Mouse (Mus musculus): ENCODE data around the gene Cdc25b.
A peak's percentile ranks its signal among the peaks of the same experiment; 100 is the strongest.

The Cdc25b gene

DNA sequence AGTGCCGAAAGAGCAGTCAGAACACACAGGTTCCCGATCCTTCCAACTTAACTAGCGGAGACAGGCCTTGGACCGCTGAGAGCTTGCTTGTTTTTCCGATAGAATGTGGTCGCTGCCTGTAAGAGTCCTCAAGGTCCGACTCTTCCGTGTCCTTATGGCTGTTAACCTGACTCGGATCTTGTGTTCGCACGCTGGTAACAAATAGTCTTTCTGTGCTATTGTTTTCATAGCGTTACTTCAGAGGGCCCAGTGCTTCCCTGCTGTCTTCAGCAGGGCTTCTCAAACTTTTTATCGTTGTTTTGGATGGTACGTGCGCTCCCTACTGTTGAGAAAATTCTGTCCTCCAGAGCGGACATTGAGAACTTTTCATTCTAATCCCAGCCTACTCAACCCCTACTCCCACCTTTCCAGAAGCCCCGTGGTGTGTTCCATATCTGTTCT, 26.1 kb upstream of the Cdc25b start:
- peak; percentile 62 for DNase-seq (ENCODE audit: low read depth)

DNA sequence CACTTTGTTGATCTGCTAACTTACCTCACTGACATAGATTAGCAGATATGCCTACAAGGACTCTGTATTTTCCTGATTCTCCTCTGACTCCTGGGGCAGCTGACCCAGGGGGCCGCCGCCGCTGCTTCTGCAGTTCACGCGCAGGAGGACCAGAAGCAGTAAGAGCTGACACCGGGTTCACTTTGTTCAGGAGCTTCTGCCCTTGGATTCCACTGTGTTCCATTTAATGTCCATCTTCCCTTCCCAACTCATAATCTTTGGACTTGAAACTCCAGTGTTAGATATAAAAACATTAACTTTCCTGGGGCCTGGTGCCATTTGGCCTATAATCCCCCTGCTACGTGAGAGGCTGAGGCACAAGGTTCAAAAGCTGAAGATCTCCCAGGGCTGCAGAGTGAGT, 22.8 kb upstream of the Cdc25b start:
- no peak for DNase-seq (ENCODE audit: low read depth)

DNA sequence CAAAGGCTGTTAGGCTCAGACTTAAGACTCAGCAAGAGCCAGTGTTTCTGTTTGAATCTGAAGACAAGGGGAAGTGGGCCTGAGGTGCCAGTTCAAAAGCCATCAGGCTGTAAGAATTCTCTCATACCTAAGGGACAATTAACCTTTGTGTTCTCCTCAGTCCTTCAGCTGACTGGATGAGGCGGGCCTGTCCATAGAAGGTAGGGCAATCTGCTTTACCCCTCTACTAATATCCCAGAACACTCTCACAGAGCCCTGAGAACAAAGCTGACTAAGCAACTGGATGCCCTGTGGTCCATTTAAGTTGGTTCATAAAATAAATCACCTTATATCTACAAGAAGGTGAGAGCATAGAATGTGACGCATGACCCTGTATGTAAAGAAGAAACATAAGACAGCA, 20.6 kb upstream of the Cdc25b start:
- no peak for DNase-seq (ENCODE audit: low read depth)

DNA sequence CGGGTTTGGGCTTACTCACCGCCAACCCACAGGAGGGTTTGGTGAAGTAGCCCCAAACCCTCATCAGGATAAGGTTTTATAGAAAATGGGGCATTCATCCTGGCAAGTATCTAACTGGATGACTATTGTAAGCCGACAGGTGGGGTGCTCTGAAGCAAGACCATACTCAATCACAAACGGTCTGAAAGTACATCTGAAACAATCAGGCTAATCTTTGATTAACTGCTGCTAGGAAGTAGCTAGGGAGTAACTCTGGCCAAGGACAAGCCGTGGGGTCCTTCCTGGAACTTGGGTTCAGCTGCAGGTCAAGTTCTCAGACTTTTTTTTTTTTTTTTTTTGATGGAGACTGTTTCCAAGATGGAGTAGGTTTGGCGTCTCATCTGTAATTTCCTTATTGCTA, 18.8 kb upstream of the Cdc25b start:
- DNase-seq (ENCODE audit: low read depth) = no peak

DNA sequence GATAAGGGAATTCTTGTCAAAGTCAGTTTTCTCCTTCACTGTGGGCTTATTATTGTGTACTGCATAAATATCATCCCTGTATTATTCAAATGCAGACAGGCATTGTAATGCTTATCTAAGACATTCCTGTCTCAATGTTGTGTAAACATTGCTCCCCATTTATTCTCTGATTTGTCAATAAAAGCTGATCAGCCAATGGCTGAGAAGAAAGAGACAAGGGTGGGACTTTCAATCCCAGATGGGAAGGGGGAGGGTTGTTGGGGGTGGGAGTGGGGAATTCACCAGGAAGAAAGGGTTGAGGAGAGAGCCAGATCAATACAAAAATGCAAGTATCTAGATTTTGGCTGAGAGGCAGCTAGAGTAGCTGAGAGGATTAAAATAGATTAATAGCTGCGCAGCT, 17.8 kb upstream of the Cdc25b start:
- DNase-seq (ENCODE audit: low read depth) = no peak

DNA sequence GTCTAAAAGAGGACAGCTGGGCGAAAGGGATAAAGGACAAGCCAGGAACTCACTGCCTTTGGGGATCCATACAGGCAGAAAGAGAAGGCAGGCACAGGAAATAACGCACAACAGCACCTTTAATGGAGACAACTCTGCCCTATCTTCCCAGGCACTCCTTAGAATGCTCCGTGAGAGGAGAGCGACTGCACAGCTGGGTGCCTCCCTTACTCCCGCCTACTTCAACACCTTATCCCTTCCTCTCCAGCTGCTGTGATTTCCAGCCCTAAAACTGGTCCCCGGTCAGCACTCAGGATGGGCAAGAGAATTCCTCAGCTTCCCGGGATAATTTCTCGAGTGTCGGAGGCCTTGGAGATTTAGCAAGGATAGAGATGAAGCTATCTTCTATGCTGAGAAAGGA, 15.8 kb upstream of the Cdc25b start:
- no peak for DNase-seq (ENCODE audit: low read depth)

DNA sequence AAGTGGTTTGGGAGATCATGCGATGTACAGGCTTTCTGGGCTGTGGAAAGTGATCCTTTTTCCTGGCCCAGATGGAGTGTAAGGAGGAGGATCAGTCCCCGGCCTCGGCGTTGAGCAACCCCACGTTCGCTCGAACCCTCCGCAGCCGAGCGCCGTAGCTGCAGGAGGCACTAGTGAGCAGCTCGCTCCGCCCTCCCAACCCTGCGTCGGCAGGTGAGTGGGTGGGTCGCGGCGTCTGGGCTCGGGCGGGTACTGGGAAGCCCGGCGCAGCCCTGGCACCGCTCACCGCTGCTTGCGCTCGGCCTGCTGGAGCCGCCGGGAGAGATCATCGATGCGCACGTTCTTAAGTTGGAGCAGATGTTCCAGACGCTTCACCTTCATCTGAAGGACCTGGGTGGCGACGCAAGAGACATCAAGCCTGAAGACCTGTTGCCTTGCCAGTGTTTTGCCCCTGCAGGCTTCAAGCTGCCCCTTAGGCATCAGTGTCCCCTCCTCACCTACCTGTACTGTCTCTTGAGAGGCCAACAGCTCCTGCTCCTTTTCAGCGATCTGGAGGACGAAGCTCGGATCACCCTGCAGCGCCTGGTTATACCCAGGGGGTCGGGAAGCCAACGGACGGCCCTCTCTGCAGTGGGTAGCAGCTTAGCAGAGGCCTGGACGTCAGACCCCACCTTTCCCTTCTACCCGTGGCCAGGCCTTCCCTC, 15.2 kb upstream of the Cdc25b start:
- peak; percentile 48 for DNase-seq (ENCODE audit: low read depth)

DNA sequence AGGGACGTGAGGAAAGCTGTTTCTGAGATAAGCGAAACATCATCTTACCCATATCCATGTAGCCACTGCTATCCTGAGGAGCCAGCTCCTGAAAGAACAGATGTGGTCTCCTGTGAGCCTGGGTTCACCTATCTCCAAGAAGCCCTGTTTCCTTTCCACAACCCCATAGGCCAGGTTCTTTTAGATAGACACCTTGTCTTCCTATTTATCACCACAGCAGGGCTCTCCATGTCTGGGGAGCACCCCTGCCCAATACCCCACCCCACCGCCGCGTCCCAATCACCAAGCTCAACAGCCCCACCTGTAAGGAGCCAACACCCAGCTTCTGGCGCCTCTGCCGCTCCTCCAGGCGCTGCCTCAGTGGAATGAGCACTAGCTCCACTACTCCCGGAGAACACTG, 14.4 kb upstream of the Cdc25b start:
- DNase-seq (ENCODE audit: low read depth) = no peak

DNA sequence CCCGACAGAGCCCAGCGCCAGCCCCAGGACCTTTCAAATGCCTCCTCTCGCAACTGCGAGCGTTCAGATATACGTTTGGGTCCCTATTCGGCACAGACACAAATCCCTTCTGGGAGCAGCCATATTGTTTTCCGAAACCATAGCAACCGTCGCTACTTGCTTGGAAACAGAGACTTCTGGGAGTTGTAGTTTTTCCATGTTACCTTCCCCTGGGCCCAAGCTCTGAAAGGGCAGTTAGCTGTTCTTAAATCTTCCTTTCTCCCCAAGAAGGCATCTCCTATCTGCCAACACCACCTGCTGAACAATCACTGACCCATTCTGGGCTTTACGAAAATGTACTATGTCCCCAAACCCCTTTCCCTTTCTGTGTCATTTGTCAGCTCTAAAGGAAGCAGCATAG, 12.0 kb upstream of the Cdc25b start:
- peak; percentile 87 for DNase-seq (ENCODE audit: low read depth)

DNA sequence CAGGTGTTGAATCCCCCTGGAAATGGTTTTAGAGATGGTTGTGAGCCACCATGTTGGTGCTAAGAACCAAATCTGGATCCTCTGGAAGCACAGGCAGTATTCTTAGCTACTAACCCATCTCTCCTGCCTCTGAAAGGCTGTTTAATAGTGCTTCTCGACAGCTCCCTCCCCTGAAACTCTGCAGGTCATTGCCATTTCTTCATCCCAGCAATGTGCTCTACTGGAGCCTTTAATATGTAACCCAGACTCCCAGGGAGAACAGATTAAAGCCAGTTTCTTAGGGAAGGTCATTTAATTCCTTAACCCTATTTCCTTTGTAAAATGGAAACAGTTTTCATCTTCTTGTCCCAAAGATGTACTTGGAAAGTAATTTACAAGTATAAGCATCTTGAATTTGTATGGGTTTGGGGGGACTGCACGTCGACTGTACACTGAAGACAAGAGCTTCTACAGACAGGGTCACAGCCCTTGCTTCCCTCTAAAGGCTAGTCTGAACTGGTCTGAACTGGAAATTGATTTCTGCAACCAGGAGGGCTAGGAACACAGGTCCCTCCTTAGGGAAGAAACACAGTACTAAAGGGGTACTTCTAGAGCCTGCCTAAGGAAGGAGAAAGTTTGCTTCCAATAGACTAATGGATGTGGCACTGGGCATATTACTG, 11.3 kb upstream of the Cdc25b start:
- DNase-seq (ENCODE audit: low read depth) = no peak

DNA sequence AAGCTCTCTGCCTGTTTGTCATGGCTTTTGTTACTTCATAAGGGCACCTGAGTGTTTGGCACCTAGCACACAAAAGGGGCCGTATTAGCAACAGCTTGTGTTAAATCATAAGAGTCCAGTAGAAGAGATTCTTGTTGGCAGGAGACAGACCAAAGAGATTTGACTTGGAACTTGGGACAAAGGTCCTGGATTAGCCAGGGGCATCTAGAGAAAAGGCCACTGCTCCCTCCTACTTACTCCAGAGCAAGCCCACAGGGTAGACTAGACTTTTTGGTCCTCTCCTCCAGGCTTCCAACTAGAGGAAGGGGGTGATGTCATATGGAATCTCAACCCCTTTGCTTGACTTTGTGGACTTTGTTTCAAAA, 10.8 kb upstream of the Cdc25b start:
- no peak for DNase-seq (ENCODE audit: low read depth)

DNA sequence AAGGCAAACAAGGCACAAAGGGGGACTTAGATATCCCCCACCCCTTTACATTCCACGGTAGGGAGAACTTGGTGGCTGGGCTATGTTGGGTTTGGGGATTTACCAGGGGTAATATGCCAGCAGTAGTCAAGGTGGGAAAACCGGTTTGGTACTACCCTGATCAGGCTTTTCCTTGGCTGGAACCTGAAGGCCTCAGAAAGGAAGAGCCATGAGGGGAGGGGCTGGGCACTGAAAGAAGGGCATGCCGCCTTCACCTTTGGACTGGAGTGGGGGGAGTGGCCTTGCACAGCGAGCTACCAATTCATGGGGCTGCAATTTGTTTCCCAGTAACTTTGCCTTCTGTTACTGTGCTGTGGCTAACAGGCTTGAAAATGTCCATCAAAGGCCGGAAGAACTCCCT, 10.3 kb upstream of the Cdc25b start:
- DNase-seq (ENCODE audit: low read depth) = no peak

DNA sequence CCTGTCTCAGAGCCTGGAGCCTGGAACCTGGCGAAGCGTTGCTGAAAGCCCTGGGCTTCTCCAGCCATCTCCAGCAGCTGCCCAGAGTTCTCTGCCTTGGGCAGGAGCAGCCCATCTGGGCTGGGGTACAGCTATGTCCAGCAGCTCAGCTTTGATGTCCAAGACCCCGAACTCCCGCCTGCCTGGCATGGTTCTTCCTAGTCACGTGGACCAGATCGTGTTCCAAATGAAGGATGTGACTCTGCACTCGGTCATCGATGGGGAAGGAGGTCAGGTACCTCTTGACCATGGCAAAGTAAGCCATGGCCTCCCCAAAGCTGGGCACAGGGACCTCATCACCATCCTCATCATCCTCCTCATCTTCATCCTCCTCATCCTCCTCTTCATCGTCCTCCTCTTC, 8.8 kb upstream of the Cdc25b start:
- DNase-seq (ENCODE audit: low read depth) = no peak

DNA sequence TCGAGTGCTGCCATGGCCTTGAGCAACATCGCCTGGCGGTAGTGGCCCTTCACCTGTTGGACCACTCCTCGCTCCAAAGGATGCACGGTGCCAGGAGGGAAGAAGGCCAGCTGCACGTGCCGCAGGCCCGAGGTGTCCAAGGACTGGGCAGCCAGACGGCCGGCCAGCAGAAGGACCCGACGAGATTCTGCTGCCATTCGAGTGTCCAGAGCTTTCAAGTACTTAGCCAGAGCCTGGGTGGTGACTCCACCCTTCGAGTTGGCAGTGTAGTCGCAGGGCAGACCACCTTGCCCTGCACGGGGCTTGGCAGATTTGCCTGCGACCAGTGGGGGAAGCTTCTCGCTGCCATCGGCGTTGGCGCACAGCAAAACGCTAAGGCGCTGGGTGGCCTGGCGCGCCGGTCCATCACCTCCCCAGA, 7.9 kb upstream of the Cdc25b start:
- no peak for DNase-seq (ENCODE audit: low read depth)

DNA sequence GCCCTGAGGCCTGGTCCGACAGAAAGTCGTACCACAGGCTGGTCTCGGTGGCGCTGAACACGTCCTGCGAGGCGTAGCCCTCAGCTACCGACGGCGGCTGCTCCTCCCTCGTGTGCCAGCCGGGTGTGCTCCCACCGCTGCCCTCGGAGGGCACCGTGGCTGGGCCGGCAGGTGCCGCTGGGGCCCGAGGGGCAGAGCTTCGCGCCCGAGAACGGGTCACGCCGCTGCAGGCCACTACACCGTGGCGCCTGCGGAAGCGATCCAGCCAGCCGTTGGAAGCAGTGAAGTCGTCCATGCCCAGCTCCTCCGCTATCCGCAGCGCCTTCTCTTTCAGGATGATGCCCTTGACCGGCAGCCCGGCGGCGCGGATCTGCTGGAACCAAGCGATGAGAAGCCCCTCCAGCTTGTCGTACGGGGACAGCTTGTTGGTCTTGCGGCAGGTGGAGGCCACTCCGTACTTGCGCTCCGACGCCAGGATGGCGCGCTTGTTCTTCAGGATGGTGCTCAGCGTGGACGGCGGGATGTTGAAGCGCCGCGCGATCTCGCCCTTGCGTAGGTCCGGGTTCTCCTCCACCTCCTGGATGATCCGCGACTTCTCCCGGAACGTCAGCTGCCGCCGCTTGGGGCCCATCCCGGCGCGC, 7.4 kb upstream of the Cdc25b start:
- peak; percentile 62 for DNase-seq (ENCODE audit: low read depth)

DNA sequence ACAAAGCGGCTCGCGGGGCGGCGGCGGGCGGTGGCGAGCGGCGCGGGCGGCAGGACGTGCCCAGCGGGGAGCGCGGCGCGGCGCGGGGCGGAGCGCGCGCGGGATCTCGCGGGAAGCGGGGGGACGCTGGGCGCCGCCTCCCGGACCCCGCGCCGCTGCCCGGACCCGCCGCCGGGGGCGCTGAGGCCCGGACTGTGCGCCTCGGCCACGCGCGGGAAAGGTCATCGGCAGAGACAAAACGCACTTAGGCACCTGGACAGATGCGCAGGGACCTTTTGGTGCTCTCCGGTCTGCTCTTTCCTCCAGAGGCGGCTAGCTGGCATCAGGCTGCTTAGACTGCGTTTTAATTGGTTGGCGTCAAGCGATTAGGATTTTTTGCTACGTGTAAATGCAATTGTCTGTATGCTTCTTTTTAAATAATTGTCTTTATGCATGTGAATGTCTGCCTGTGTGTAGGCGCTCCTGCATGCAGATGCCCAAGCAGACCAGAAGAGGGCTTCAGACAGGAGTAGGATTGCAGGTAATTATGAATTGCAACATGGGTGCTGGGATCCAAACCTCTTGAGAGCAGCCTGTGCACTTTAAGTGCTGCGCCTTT, 6.7 kb upstream of the Cdc25b start, which contains the start of gene Cenpb:
TSS of gene Cenpb (minus strand) at position 78 of the 598 bp plus-strand sequence.
- peak; percentile 75 for DNase-seq (ENCODE audit: low read depth)

DNA sequence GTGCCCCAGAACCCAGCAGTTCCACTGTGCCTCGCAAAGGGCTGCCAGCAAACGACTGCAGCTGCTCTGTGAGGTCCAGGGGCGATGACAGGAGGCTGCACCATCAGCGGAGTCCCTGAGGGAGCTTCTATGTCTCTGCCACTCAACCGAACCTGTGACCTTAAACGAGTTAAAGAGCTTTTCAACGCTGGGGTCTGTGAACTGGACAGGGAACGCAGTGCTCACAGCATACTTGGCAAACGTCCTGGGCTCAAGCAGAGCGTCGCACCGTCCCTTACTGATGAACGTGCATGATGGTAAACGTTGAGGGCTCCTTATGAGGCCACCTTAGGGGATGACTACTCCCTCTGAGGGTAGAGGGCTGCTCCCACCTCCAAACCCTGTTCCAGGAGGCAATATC, 406 bp upstream of the Cdc25b start:
- DNase-seq (ENCODE audit: low read depth) = no peak

DNA sequence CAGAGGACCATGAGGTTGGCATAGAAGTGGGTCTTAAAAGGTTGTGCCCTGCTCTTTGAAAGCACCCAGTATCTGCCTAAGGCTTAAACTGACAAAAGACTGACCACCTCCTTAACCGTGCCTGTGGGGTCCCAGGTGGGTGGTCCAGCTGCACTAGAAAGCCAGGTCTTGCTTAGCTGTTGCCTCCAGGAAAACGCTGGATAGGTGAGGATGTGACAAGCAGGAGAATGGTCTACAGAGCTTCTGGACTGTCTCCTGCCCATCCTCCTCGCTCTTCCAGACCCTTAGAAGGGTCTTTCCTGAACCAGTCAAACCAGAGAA, 813 bp downstream of the Cdc25b start:
- peak; percentile 33 for DNase-seq (ENCODE audit: low read depth)

DNA sequence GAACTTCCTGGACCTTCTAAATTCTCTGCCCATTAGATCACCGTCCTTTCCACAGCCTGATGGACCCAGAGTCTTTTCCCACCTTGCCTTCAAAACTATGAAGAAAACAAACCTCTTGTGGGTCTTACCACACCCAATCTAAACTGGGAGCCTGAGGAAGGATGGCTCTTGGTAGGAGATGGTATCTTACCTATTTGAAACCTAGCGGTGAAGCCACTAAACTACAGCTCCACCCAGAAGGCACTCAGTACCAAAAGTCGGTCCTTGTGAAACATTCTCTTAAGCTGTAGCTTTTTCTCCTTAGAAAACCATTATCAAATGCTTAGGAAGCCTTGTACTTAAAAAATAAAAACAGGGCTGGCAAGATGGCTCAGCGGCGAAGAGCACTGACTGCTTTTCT, 1.6 kb downstream of the Cdc25b start:
- peak; percentile 61 for DNase-seq (ENCODE audit: low read depth)

DNA sequence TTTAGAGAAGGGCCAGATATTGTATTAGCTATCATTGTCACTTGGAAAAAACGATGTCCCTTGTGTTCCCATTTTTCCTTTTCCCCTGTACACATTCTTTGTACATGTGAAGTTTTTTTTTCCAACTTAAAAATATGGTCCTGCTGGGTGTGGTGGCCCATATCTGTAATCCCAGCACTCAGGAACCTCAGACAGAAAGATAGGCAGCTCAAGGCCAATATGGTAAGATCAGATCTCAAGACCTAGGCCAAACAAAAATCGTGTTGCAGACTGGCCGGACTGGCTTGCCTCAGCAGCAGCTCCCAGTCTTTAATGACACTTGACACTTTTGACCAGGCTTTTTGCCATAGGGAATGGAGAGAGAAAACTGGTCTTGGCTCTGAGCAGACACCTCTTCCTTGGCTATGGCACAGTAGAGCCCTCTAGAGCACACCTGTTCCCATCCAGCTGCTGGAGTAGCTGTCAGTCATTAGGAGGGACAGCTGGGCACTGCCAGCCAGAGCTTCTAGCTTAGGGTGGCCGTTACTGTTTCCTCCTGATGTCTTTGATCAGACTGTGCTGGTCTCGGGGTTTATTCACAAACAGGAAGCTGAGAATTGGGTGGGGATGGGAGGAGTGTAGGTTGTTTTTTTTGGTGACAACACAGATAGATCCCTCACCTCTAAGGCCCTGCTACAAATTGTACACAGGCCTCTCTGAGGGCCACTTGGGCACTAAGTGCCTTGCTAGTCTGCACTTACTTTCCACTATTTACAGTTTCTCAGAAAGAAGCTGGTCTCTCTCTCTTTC, 3.0 kb downstream of the Cdc25b start:
- DNase-seq (ENCODE audit: low read depth) = peak; percentile 62

DNA sequence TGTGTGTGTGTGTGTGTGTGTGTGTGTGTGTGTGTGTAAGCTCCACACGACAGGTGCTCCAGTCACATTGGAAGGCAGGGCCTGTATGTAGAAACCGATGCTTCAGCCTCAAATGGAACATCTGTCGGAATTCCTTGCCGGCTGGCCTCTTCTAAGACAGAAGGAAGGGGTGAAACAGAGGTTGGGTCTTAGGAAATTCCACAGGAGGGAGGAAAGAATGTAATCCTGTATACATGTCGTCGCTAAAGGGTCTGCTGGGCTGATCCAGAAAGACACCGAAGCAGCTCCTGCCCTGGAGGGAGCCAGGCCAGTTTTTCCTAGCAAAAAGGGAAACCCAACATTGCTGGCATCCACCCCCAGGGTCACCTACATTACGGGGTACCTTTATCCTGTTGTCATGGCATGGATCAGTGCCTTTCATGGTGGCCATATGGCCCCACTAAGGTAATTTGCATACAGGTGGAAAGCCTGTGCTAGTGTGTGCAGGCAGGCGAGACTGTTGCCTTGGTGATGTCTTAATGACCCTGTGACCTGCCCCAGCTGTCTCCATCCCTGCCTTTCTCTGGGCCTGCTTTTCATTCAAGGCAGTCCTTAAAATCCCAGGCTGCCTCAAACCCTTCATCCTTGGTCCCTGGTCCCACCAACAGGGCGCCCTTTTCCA, 3.7 kb downstream of the Cdc25b start:
- DNase-seq (ENCODE audit: low read depth) = no peak

DNA sequence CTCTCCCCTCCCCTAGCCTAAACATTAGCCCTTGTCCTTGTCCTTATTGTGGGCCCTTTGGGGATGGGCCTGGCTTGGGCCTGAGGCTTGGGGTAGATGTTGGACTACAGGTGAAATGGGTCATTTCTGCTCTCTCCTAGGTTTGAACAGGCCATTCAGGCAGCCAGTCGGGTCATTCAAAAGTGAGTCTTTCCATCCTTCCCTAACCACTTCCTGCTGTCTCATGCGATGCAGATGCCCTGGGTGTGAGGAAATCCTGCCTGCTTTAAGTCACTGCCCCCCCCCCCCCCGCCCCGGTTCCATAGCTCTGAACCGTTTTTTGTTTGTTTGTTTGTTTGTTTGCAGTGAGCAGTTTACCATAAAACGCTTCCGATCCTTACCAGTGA, 4.2 kb downstream of the Cdc25b start:
- DNase-seq (ENCODE audit: low read depth) = peak; percentile 37
